Mouse (Mus musculus): ENCODE results near the gene Brat1.

DNA sequence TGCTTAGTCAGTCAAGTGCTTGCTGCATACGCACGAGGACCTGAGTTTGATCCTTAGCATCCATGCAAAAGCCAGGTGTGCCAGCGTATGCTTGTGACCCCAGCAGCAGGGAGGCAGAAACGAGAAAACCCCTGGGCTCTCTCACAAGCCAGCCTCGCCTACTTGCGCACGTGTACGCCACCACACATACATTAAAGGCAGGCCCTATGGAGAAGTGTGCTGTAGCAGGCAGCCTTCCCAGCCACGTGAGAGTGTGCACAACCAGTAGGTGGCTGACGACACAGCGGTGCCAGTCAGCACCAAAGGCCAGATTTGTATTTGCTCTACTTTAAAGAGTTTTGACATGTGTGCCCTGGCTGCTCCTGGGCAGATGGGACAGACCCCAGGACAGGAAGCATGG, 29.2 kb upstream of the Brat1 start:
- TF ChIP-seq CTCF (IDR thresholded peaks at IDR 0.05; ENCODE audit: insufficient read depth, low read depth, low read length) (no peak), POLR2A (IDR thresholded peaks at IDR 0.05; ENCODE audit: insufficient read depth, low read depth, low read length) (no peak)

All from olfactory bulb, adult 2 months (tissue).